Mouse (Mus musculus): ENCODE results near the gene Ubqln4.
"Not testable (repeated sequence)": the region's sequence is repeated elsewhere in the genome, so short reads cannot be mapped to it uniquely, and the experiment has no call there.

Ubqln4 gene

GRCm38 (mm10) chr3:88566116-88566515 lies 12.6 kb downstream of the Ubqln4 start:
- DNase-seq (ENCODE audit: low read depth, low spot score): no peak

GRCm38 (mm10) chr3:88566536-88567061 lies 13.0 kb downstream of the Ubqln4 start:
- no peak for DNase-seq (ENCODE audit: low read depth, low spot score)

DNA sequence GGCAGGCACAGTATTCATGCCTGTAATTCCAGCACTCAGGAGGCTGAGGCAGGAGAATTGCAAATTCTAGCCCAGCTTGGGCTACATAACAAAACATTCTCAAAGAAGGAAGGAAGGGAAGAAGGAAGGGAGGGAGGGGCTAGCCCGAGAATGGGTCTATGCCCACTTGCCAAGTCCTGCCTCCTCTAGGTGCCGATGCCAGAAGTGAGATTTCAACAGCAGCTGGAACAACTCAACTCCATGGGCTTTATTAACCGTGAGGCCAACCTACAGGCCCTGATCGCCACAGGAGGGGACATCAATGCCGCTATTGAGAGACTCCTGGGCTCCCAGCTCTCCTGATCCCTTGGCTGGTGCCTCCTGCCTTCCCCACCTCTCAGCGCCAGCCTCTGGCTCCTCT lies 14.3 kb downstream of the Ubqln4 start:
- DNase-seq (ENCODE audit: low read depth, low spot score): no peak

DNA sequence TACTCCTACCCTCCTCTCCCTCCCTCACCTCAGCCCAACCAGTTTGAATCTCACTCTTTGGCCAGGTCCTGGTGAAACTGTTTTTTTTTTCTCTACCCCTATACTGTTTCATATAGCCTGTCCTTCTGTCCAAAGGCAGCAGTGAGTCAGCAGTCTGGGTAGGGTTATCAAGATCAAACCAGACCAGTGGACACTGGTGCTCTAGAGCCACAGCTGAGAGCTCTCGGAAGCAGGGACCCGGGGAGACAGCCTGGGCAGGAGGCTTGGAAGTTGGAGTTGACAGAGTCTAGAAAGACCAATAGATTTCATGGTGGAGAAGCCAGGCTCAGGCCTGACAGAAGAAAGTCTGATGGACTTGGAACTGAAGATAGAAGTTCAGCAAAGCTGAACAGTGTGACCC lies 15.1 kb downstream of the Ubqln4 start:
- no peak for DNase-seq (ENCODE audit: low read depth, low spot score)

DNA sequence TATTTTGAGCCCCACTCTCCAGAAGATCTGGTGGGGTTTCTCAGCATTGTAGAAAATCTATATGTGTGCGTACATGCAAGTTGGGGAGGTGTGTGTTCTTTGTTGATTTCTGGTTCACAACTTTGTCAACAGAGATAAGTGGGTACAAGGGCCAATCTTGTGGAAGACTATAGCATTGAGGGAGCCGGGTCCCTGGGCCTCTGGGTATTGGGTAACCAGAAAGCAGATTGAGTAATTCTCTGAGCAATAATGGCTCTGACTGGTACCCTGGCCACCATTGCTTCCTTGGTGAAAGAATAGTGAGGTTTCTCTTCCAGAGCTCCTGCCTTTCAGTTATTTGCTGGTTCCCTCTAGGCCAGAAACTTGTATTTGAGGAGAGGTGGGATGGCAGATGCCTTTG lies 15.5 kb downstream of the Ubqln4 start:
- no peak for DNase-seq (ENCODE audit: low read depth, low spot score)

DNA sequence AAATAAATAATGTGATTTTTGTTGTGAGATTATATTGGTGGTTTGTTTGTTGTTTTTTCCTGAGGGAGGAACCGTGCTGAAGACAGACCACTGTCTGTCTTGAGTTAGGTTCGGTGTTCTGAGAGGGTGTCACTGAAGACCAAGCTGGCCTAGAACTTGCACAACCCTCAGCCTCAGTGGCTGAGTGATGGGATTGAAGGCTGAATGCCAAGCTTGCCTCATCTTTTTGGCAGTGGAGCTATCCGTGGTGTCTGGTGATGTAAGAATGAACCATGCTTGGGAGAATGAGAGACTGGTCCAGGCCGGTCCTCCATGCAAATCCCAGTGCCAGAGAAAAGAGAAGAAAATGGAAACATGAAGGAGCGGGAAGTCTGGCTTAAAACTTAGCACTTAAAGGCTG lies 16.1 kb downstream of the Ubqln4 start:
- no peak for DNase-seq (ENCODE audit: low read depth, low spot score)

- no peak for DNase-seq (ENCODE audit: low read depth, low spot score)
These were observed 16.8 kb downstream of the Ubqln4 start for GRCm38 (mm10) chr3:88570341-88570740.

DNA sequence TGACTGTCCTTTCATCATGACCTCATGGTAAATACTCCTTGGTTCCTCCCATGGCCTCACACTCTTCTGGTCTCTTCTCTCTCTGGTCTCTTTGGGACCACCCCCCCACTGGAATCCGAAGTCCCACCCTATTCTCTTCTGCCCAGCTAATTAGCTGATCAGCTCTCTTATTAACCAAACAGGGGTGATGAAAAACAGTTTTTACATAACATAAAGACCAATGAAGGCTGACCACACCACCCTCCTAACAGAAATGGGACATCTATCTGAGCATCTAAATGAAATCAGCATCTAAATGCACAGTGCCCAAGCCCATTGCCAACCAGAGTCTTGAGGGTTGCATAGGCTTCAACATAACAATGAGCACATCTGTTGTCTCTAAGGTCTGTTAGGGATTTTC lies 18.3 kb downstream of the Ubqln4 start:
- no peak for DNase-seq (ENCODE audit: low read depth, low spot score)

- DNase-seq (ENCODE audit: low read depth, low spot score): no peak
These were observed 19.3 kb downstream of the Ubqln4 start for GRCm38 (mm10) chr3:88572835-88573234.

- no peak for DNase-seq (ENCODE audit: low read depth, low spot score)
These were observed 20.3 kb downstream of the Ubqln4 start for GRCm38 (mm10) chr3:88573810-88574209.

DNA sequence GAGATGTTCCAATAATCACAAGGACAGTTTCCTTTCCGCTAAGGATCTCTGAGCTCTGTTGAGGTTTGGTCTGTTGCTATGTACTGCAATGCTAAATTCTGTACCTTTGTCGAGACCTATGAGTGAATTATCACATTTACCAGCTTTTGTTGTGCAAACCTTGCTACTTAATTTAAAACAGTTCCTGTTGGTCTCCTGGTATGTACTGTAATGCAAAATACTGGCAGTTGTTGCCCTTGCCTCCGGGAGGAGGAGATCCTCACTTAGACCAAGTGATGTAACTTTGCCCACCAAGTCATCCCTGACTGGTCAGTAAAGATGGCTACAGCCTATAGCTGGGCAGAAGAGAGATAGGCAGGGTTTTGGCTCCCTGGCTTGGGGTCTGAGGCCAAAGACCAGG lies 22.0 kb downstream of the Ubqln4 start, which contains the start of gene Ssr2:
Gene Ssr2, plus strand, starts transcription at position 337 of the 400 bp plus-strand sequence.
- DNase-seq (ENCODE audit: low read depth, low spot score): no peak

GRCm38 (mm10) chr3:88577846-88578245 lies 24.3 kb downstream of the Ubqln4 start:
- DNase-seq (ENCODE audit: low read depth, low spot score): not testable (repeated sequence)

DNA sequence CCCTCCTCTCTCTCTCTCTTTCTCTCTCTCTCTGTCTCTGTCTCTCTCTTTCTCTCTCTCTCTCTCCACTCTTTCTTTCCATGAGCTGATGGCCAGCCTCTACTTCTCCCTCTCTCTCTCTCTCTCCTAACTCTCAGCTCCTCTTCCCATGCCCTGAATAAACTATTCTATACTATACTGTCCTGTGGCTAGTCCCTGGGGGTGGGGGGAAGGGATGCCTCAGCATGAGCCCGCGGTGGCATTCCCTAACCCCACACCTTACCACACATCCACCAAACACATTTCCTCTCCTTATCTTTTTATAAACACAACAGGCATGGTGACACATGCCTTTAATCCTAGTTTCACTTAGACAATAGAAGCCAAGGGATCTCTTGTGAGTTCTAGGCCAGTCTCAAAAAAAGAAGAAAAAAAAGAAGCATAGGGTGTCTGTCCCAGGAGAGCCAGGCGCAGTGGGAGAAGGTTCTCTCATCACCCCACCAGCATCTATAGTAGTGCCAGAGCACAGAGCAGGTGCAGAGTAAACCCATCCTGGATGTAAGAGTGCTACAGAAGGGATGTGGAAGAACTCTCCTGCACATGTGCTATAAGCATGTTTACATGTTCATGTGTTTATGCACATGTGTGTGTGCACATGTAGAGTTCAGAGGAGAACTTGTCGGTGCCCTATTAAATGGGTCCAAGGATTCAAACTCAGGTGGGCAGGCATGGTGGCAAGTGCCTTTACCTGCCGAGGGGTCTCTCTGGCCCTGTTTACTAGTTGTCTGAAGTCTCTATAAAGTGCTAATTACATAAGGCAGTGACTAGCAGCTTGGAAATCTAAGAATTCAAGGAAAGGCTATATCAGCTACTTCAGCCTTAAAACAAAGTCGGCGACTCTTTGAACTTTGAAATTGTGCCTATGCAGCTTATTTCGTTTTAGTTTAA lies 25.2 kb downstream of the Ubqln4 start:
- no peak for DNase-seq (ENCODE audit: low read depth, low spot score)

DNA sequence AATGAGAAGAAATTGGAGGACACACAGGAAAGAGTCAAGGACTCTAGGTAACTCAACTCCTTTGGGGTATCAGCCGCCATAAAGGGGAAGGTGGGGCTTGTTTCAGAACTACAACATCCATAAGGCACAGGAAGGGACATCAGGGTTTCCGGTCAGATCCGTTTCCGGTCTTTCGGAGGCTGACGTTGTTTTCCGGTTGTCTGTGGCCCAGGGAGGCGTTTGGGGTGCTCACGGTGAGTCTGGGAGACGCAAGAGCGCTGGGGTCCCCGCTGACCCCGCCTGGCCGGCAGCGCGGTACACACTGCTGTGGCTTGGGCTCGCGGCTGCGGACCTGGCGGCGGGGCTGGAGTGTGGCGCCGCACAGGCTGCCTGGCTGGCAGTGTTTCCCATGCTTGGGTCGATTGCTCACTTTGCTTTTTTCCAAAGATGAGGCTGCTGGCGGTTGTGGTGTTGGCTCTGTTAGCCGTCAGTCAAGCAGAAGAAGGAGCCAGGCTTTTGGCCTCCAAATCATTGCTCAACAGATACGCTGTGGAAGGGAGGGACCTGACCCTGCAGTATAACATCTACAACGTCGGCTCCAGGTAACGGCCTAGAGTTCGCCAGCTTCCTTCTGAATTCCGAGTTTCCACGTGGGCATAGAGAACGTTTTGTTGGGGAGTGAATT lies 26.0 kb downstream of the Ubqln4 start:
- peak; percentile 90 for DNase-seq (ENCODE audit: low read depth, low spot score)

- no peak for DNase-seq (ENCODE audit: low read depth, low spot score)
These were observed 32.2 kb downstream of the Ubqln4 start for GRCm38 (mm10) chr3:88585769-88586168.

GRCm38 (mm10) chr3:88586640-88587039 lies 33.1 kb downstream of the Ubqln4 start:
- no peak for DNase-seq (ENCODE audit: low read depth, low spot score)

DNA sequence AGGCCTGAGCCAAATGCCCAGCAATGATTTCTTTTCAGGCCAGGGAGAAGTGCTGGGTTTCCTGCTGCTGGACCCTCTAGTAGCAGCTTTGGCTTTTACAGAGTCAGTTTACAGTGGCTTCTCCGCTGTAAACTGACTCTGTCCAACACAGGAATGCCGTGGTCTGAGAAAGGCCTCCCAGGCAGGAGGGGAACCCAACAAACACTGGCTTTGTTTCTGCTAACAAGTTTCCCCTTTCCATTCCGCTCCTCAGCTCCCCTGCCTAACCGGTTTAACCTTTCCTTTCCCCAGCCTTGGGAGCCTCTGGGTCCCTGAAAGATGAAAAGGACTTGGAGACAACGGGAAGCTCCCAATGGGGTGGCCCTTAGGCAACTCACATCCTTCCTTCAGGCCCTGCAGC lies 36.7 kb downstream of the Ubqln4 start:
- no peak for DNase-seq (ENCODE audit: low read depth, low spot score)

DNA sequence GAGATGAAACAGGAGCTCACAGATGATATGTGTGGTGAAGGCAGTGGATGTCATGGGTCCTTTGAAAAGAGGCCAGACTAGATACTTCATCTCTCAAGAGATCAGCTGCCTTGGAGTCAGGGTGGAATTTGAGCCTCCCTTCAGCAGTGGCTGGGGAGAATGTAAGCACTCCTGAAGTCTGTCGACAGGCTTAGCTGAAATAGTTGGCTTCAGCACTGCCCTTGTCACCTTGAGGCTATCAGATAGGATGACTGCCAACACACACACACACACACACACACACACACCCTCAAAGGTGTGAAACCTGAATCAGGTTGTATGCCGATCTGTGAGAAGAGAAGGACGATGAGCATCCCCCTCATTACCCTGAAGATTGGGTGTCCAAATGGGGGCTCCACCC lies 37.5 kb downstream of the Ubqln4 start:
- no peak for DNase-seq (ENCODE audit: low read depth, low spot score)

DNA sequence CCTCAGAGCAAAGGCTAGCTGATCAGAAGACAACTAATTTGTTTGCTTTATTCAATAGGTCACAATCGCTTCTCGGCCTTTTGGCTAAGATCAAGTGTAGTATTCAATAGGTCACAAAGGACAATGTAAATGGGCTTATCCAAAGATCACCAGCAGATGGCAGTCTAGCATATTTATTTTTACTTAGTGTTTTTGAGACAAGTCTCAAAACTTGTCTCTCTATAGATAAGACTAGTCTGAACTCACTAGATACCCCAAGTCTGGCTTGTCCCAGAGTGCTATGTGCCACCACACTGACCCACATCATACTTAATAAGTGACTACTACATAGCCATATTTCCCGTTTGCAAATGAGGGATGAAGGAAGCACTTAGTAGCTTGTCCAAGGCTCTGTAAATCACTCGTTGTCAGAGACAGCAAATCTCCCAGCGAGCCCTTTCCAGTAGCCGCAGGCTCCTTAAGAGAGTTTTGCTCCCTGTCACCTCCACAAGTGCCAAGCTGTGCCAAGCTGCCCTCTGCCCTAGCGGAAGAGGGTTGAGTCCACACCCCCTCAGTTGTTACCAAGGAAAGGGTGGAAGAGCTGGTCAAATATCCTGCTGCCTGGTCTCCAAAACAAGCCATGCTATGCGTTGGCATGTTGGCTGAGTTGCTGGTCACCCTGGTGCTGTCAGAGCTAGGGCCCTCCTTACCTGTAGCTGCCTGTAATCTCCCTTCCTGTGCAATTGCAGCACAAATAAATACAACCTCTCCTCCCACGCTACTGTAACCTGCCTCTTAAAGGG lies 38.6 kb downstream of the Ubqln4 start:
- DNase-seq (ENCODE audit: low read depth, low spot score): peak; percentile 83

DNA sequence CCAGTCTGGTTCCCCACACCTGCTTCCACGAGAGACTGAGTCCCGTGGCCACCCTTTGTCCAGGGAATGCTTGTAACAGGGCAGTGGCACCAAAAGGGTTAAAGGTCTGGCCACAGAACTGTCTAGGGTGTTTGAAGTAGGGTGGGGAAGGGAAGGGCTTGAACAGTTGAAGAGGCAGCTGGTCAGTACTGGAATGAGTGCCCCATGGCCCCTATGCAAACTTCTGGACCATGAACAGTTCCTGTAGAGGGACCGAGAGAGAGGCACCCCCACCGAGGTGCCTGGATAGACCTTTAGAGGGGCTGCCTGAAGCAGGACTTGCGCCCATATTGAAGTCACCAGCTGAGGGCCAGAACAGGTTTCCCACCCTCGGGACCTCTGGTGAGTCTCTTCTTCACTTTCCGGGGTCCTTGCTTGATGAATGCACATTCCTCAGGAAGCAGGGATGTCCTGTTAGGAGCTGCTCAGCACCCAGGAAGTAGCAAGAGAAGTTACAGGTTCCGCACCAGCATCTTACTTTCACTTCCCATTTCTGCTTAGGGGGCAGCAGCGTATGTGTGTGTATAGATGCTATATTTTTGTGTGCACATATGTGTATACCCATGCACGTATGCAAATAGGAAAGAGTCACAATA lies 39.5 kb downstream of the Ubqln4 start:
- DNase-seq (ENCODE audit: low read depth, low spot score): peak; percentile 88

DNA sequence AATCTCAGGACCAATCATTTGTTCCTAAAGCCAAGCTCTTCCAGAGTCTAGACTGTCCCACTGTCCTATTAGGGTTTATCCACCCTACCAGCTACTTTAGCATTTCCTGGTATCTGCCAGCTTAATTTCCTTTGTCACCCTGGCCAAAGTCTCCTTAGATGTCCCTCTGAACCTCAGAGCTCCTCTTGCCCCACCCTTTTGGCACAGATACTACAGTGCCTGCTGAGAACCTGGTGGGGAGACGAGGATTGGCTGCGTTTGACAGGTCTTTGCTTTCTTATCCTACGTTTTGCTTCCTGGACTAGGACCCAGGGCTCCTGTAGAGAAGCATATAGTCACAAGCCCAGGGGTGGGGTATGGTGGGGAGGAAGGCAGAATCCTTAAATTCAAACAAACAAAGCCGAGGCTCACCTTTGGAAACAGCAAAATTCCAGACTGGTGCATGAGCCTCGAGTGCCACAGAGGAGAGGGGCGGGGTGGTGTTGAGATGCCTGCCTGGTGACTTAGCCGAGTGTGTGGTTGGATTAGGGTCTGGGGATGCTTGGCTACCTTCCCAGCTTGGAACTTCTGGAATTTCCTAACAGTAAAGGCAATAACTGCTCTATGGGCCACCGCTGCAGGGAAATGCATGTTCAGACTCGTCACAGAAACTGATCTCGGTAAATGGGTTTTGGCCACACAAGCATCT lies 40.5 kb downstream of the Ubqln4 start:
- no peak for DNase-seq (ENCODE audit: low read depth, low spot score)

Data from A20 (cell line).